Mouse (Mus musculus) cerebellum, adult 11-12 months (tissue): ENCODE data around the gene Mybph.

Experiments
- DNase-seq: peaks from one replicate; pipeline ENCODE4 v3.0.0; 2022

The Mybph gene

DNA sequence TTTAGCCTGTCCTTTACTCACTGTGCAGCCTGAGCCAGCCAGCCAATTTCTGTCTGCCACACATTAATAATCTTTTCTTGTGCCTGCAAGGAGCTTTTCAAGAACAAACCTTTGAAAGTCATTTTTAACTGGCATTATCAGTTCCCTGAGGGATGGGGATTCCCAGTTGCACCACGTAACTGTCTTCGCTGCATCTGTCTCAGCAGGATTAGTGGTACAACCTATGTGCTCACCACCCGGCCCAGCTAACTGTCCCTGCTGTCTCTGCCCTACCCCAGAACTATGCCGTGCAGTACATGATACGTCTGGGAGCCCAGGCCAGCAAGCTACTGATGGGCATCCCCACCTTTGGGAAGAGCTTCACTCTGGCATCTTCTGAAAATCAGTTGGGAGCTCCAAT, 5.0 kb upstream of the Mybph start:
- no peak for DNase-seq

DNA sequence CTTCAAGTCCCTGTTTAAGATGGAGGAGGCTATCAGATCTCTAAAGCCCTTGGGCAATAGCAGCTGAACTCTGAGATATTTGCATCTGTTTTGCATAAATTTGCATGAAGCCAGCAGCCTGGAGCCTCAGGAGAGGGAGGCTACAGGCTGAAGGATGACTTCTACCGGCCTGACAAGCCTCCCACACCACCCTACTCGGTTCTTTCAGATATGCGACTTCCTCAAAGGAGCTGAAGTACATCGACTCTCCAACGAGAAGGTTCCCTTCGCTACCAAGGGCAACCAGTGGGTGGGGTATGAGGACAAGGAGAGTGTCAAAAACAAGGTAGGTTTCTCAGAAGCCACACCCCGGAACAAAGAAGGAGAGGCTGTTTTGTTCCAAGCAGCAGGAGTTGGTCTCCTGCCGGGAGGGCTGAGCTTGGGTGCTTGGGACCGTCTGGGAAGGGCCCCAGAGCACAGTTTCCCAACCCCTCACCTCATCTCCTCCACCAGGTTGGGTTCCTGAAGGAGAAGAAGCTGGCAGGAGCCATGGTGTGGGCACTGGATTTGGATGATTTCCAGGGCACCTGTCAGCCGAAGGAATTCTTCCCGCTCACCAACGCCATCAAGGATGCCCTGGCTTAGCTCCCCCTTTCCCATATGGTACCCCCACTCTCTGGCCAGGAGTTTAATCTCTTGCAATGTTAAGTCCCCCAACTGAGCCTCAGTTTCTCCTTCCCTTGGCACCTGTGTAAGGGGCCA, 4.1 kb upstream of the Mybph start:
- peak; percentile 60 for DNase-seq

DNA sequence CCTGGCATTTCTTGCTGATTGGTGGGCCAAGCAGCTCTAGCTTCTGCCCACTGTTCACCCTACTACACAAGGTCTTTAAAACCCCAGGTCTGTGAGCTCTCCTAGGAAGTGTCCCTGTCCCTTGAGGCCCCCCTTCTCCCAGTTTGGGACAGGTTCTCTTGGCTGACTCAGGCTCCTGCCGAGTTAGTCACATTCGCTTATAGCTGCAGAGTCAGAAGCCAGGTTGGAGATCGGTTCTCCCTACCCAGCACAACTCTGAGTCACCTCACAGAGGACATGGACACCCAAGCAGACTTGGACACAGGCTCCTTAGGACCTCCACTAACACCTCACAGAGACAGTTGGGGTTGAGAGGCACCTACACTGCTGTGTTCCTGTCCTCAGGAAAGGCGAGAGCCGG, 2.1 kb upstream of the Mybph start:
- peak; percentile 18 for DNase-seq

DNA sequence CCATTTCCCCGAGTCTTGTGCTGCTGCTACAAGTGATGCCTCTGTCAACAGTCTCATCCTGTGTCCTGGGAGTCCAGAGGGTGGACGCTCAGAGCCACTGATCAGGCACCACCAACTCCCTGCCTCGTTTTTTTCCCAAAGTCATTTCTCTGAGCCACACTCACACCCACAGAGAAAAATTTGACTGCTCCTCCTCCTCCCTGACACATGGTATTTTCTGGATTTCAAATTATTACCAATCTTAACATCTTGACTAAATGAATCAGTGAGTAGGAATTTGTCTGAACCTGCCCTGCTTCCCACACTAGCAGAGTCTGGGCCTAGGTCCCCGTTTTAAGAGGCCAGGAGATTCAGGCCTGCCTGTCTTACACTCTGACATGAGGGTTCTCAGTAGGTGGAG, 1.2 kb upstream of the Mybph start:
- DNase-seq: no peak

DNA sequence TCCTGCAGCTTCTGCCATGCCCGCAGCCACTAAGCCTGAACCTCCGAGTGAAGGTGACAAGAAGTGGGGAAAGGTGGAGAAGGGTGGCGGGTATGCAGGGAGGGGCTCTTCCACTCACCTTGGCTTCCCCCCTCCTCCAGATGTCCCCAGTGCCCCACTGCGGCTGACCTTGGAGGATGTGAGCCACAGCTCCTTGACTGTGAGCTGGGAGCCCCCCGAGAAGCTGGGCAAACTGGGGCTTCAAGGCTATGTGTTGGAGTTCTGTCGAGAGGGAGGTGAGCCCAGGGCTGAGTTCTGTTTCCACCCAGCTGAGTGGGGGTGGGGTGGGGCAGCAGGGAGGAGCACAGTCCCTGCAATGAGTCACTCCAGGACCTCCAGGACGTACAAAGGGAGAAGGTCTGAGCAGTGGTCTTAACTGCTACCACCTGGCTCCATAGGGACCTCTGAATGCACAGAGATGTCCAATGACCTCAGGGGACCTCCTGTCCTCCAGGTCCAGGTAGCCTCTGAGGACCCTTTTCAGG, 488 bp downstream of the Mybph start:
- DNase-seq: peak; percentile 50

DNA sequence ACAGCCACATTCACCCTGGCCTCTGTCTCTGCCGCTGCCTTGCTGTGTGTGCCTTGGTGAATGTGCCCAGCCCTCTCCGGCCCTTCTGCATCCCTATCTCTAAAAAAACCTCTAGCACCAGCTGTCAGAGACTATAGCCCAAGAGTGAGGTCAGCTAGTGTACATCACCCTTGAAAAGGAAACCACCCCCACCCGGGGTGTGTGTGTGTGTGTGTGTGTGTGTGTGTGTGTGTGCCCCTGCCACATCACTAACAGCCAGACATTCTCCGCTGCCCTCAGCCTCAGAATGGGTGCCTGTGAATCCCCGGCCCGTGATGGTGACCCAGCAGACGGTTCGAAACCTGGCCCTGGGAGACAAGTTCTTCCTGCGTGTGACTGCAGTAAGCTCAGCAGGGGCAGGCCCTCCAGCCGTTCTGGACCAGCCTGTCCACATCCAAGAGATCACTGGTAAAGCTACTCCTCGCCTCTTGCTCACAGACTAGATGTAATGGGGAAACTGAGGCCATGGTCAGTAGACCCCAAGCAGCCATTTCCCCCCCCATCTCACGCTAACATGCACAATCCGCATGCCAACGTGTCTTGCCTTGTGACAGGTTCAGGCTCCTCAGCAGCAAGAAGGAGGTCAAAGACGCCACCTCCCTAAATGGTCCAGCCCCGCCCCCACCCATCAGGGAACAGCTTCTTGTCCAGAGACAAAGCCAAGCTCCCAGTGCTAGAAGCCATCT, 1.2 kb downstream of the Mybph start:
- DNase-seq: peak; percentile 45

DNA sequence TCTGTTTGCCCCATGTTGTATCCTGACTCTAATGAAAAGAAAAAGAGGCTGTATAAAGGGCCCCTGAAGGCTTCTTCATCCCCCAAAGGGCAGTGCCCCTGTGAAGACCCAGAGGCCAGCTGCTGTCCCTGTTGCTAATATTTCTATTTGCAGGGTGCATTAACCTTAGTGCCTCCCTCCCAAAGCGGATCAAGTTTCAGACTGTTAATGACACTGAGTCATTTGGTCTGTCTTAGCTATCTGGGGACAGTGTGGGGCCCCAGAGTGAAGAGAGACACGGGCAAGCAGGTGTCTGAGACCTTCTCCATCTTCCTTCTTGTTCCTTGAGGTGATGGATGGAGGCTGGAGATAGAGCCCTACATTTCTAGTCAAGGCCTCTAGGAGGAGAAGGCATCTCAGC, 1.9 kb downstream of the Mybph start:
- DNase-seq: peak; percentile 15

DNA sequence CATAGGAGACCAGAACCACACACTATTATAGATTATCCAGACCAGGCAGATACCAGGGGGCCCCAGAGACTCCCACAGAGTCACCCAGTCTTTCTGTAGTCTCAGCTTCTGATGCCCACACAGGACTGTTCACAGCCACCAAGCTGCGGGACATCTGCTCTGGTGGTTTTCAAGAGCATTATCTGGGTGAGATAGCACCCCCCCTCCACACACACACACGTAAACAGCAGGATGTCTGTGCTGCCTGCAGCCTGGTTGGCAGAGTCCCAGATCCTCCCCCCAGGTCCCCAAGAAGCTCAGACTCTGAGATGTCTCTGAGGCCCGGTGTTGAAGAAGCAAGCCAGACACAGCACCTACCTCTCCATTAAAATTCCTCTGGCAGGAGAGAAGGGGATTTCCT, 2.3 kb downstream of the Mybph start:
- no peak for DNase-seq

DNA sequence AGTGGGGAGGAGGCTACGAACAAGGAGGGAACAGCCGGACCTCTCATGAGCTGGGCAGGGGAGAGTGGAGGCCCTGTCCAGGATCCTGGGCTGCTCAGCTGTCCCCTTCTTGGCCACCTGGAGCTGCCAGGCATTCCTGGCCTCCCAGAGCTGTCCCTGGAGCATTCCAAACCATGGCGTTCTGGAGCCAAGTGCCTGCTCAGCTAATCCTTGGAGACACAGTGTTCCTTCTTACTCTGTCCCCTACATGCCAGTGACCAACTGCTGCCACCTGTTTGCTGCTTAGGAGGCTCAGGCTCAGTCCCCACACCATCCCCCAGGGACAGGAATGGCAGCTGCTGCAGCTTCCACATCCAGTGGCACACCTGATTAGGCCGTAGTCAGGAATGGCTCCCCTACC, 2.7 kb downstream of the Mybph start:
- DNase-seq: peak; percentile 89

DNA sequence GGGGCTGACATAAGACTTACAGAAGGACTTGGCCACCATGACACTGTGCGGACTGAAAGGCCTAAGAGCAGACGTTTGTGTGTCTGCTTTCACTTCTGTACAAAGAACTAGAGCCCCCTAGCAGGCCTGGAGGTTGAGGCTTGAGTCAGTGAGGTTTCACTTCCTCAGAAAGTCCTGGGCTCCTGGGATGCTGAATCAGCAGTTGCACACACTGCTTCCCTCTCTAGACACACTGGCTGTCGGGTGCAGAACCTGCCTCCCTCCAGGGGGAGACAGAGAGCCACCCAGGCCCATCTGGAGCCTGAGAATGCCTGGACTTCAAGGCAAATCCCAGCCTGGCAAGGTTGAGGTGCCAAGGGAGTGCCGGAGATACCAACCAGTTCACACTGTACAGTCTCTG, 3.1 kb downstream of the Mybph start:
- peak; percentile 81 for DNase-seq

DNA sequence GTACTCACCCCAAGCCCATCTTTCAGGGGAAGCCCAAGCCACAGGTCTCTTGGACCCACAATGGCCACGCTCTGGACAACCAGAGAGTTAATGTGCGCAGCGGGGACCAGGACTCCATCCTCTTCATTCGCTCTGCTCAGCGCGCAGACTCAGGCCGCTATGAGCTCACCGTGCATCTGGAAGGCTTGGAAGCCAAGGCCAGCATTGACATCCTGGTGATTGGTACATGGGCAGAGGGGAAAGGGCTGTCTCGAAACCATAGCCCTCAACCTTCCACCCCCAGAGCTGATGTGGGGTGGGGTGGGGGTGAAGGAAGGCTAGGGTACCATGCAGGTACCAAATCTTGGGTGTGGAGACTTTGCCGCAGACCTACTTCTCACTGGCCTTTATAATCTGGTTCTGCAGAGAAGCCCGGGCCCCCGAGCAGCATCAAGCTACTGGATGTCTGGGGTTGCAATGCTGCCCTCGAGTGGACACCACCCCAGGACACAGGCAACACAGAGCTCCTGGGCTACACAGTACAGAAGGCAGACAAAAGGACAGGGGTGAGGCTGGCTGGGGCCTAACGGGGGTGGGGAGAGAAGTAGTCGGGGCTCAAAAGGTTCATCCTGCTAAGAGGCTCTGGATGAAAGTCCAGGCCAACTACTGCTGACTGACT, 4.2 kb downstream of the Mybph start:
- no peak for DNase-seq

DNA sequence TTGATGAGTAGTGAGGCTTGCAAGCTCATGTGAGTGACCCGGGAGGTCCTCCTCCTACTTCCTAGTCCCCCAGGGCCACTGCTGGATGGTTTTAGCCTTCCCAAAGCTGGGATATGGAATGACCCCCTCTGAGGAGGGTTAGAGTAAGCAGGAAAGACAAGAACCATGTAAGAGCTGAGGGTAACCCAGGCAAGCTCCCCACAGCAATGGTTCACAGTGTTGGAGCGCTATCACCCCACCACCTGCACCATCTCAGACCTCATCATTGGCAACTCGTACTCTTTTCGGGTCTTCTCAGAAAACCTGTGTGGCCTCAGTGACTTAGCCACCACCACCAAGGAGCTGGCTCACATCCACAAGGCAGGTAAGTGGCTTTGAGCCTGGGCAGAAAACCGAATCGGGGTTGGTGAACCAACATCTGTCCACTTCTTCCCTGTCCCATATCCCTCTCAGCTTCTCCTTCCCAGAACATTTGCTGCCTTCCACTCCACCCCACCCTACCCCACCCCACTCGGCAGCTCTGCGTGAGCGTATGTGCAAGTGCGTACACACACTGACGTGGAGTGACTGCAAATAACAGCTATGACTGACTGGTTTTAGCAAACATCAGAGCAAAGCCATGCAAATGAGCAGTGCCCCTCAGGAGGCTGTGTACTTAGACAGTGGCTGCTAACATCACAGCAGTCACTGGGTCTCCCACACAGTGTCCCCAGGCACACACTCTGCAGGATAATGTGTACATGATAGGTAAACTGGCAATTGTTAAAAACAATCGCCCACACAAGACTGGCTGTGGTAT, 5.1 kb downstream of the Mybph start:
- DNase-seq: no peak

DNA sequence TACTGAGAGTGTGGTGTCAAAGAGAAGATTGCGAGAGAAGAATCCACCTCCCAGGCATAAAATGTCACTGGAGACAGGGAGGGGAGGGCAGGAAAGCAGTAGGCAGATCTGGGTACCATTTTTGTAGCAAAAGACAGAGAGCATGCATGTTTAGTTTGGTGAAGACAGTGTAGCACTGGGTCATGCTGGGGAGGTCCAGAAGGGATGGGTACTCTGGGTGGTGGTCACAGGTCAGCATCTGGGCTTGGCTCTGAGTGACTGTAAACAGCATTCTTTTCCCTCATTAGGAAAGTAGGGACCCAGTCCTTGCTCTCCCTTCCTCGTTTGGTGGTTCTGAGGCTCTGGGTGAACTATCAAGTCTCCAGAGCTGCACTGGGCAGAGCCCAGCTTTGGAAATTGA, 7.2 kb downstream of the Mybph start:
- DNase-seq: no peak

DNA sequence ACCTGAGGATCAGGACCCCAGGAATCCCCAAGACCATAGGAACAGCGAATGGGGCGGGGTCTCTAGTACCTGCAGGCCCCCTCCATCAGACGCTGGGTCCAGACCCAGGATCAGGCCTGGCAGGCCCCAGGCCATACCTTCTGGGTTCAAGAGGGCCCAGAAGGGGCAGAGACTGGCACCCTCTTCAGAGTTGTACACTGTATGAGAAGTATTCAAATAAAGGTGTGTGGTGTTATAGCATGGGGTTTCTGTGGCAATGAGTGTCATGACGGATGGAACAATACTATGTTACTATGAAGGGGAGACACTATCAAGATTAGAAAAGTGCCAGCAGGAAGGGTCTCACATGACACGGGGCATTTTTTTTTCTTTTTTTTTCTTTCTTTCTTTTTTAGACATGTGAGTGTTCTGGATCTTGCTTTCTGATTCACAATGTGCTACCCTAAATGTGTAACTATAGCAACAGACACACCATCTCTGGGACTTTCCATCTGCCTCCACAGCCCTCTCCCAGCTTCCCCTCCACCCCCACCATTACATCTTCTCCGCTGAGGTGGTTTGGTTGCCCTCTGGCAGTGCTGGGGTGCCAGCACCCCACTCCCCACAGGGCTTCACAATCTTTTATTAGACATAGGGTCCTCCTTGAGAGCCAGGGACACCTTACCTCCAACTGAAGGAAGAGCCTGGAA, 7.9 kb downstream of the Mybph start:
- no peak for DNase-seq

DNA sequence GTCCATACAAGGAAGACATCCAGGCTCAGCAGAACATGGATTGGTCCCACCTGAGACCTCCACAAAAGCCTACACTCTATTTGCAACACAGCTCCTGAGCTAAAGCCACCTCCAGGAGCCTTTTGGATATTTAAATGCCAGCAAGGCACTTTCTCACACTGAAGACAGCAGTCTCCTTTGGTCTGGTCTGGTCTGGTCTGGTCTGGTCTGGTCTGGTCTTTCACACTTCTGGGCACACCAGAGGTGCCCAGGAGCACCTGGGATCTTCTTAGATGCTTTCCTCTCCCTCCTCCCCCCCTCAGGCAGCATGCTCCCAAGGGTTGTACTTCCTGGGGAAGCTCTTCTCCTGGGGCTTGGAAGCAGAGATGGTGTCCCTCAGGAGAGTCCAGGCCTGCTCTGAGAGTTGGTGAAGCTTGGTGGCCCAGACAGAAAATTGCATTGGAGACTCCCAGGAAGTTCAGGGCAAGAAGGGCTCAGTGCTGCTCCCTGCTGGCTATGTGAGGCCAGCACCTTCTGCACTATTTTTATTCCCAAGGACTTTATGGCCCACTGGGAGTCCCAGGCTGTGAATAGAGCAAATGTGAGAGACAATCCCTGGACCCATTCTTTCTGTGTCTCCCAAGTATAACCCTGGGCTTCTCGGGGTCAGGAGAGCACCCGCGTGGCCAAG, 8.6 kb downstream of the Mybph start:
- no peak for DNase-seq

DNA sequence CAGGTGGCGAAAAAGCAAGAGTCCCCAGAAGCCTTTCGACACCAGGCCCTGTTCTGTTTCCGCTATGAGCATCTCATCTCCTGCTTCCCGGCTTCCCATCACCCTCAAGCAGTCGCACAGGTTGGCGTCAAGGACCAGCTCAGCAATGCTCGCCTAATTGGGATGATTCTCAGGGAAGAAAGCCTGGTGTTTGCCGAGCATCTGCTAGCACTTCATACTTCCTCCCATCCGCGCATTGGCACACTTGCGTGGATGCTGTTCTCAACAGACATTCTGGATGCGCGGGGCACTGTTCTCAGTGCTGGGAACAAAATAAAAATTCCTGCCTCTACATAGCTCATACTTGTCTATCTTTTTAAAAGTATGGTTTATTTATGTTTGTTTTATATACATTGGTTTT, 11.0 kb downstream of the Mybph start:
- DNase-seq: no peak

DNA sequence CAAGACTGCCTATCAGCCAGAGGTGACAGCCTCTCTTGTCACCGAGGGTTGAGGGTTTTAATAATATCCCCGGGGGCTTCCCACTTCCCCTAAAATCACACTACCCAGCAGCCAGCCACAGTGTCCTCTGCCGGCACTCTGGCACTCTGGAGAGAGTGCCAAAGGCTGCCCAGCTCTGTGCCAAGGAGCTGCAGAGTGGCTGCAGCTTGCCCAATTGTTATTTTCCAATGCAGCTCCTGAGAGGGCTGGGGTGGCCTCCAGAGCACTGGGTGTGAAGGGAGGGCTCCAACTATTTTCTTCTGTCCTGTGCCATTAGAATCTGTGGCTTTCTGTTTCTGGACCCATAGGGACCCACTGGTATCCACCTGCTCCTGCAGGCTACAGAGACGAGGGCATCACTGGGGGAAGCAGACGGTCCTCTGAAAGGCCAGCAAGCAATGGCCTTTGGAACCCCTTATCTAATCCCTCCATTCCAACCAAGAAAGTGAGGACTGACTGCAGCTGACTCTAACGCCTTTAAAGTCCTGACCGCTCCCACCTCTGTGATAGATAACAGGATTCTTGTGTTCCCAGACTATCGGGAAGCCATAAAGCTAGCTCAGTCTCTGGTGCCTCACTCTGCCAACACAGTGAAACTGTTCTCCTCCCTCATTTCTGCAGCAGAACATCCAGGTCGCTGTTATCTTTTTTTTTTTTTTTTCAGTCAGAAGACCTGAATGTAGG, 12.2 kb downstream of the Mybph start:
- peak; percentile 86 for DNase-seq

DNA sequence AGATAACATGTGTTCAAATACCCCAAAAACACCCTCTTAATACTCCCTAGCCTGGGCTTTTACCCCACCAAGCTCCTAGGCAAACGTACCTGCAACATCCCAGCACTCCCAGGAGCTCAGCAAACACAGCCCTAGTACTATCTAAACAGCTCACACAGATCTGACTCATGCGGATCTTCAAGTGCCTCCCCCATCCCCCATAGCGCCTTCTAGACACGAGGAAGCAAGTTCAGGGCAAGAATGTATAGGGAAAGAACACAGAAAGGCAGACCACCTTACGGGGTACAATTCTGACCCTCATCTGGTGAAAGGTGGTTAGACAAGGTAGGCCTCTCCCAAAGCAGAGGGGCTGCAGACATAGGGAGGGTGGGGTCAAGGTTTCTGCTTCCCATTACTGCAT, 12.8 kb downstream of the Mybph start:
- DNase-seq: peak; percentile 33

DNA sequence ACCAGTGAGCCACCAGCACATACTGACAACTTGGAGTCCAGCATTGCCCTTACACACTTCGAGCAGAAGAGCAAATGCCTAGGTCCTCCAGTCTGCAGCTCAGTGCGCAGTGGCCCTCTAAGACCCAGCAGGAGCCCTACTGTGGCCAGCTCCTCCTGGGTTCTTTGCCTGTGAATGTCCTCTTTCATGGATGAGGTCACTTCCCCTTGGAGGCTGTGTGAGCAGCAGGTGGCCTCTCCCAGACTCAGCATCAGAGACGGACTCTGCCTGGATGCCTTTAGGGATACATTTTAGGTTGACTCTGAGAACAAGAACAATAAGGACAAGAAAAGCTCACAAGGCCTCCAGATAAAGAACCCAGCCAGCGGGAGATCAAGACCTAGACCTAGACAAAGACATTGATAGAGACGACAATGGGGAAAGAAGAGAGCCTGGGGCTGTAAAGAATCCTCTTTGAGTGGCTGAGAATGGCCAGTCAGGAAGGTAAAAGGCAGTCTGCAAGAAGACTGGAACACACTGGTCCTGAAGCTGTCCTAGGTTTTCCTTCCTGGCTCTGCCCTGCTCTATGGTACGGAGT, 17.0 kb downstream of the Mybph start:
- no peak for DNase-seq

DNA sequence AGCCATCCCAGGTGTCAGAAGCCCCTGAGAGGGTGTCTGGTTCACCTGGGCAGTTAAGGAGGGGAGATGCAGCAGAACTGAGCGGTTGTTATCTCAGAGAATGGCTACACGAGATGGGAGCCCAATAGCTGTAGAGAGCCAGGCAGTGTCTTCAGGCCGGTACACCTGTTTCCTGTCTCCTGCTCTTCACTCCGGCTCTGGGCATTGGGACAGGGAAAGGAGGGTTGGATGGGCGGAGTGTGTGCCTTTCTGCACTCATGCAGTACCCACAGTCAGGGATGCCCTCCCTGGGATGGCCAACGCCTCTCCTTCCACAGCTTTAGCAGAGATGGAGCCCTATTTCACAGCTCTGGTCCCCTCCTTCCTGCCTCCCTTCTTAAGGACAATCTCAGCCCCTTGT, 17.8 kb downstream of the Mybph start:
- DNase-seq: no peak

DNA sequence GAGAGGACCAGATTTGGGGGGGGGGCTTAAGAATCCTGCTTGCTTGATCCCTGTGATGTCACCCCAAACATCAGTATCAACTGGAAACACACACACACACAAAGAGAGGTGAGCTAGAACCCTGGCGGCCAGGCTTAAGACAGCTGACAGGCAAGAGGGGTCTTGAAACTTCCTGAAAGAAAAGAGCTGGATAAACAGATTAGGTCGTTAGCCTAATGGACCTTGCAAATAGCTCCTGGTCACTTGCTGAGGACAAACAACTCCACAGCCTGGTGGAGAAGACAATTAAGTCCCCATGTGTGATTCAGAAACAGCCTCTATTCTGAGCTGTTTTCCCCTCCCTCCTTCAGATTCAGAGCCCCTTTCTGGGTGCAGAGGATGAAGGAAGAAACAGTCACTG, 18.4 kb downstream of the Mybph start:
- no peak for DNase-seq
